Mouse (Mus musculus) lung, postnatal 0 days (tissue): ENCODE results near the gene Gnaq.

ENCODE experiments used
- CTCF ChIP-seq: IDR thresholded peaks from 2 replicates; pipeline ENCODE4 v1.5.1; 2016; ENCODE audit warnings: antibody characterized with exemption, mild to moderate bottlenecking
- EP300 ChIP-seq: IDR thresholded peaks from 2 replicates; pipeline ENCODE4 v1.6.1; 2016; ENCODE audit warnings: antibody characterized with exemption, mild to moderate bottlenecking, control low read depth

DNA sequence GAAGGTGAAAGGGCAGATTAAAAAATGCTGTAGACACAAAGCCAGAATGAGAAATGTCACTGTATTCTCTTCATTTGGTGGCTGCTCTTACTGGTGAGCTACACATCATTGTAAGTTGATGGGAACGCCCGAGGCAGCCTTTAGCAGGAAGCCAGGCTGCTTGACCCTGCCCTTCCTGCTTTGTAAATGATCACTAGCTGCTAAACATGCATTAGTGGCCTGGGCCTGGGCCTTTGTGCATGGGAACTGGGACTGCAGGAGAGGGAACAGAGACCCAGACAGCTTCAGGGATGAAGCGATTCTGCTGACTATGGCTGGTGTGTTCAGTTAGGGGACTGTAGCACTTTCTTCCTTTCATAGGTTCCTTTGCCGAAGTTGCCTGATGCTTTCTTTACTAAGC lies 35.6 kb downstream of the Gnaq start:
- TF ChIP-seq EP300 (no peak), CTCF (no peak)
